Mouse (Mus musculus) left cerebral cortex, postnatal 14 days (tissue): ENCODE results near the gene Ear6. TPM values are rescaled to one million over a fixed set of nuclear protein-coding genes. Genes with fewer than 3 reads are reported as not detected.
A peak's percentile ranks its signal among the peaks of the same experiment; 100 is the strongest.

Experiments
- DNase-seq, 2 experiments: peaks; one replicate each; pipeline ENCODE4 v3.0.0; 2021 to 2022; ENCODE audit warnings: low spot score in 2 of 2, mixed read lengths in 1 of 2
- intact Hi-C: fragments of 180-260 bp; cut with DNase I; formaldehyde crosslinking; loops from one replicate; pipeline ENCODE4 v1.15.1; 2025
- microRNA-seq, 2 experiments: library from miRNA; unstranded; fragments of <30 nt; microRNA quantifications; one replicate each; pipeline ENCODE4 v1.2.0; 2022
- total RNA-seq, 2 experiments: library from RNA; stranded (reverse); gene quantifications; 2 replicates each; pipeline ENCODE4 v1.2.3; 2021

Ear6 gene
- total RNA-seq, 2 experiments from 2014 or later, result not detected

DNA sequence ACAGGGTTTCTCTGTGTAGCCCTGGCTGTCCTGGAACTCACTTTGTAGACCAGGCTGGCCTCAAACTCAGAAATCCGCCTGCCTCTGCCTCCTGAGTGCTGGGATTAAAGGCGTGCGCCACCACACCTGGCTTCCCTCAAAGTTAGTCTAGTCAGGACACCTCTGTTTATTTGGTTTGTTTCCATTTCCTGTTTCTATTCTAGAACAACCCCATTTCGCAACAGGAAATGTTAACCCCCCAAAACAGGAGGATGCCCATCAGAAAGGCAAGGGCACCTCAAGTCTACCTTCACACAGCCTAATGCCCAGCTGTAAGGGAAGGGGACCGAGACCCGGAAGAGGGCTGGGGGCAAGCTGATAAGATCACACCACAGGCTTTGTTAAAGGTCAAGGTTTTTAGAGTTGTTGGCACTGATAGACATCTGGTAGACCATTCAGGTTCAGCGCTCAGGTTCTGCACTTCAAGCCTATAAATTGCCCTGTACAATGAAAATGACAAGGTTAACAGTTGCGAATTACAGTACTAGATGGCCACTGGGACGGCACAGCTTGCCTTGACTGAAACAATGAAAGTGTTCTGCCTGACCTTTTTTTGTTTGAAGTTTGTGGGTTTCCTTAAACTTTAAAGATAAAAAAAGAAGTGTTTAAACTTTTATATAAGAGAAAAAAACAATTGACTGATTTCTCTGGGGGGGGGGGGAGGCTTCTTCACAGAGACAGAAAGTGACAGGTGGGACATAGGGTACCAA, 38.9 kb downstream of the Ear6 start, which contains the start of gene Slc39a2:
Slc39a2 (plus strand) TSS at position 699 of the 749 bp plus-strand sequence.
- DNase-seq, result no peak
- intact Hi-C loops, result no loop called here

DNA sequence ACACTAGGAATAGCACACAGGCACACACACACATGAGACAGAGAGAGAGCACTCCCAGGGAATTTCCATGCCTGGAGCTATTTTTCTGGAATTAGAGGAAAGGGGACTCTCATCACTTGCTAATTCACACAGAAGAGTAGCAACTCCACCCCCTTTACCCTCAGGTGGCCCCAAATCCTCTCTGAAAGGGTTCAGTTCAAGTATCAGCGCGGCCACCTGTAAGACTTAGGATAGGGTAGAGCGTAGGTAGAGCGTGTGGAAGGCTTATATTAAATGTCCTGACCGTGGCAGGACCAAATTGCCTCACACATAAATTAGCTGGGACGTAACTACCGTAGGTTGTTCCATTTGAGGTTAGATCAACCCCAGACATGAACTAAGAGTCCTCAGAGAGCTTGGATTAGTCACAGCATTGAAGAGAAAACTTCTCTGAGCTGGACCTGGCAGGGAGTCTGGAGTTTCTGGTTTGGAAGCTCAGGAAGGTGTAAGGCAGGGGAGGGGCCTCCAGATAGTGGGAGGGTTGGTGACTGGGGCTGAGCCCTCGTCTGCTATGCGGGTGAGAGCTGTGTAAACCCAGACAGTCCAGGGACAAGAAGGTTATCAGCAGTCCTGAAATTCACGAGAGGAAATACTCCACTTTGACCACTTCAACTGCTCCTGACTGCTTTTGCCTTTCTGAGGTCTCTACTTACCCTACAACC, 39.7 kb downstream of the Ear6 start:
- DNase-seq, result no peak
- intact Hi-C loops, result no loop called here

DNA sequence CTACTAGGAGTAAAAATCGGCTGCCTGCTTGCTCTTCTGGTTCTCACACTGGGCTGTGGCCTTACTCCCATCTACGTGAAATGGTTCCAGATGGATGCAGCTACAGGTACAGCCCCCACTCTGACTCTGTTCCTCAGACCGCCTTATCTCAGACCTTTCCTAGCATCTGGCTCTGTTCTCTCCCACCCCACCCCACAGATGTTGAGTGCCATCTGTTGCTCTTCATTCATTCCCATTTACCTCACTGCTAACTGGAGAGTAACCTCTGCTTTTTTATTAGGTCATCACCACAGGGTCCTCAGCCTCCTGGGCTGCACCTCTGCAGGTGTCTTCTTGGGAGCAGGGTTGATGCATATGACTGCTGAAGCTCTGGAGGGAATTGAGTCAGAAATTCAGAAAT, 40.3 kb downstream of the Ear6 start:
- intact Hi-C loops, result no loop called here
- no peak for DNase-seq

DNA sequence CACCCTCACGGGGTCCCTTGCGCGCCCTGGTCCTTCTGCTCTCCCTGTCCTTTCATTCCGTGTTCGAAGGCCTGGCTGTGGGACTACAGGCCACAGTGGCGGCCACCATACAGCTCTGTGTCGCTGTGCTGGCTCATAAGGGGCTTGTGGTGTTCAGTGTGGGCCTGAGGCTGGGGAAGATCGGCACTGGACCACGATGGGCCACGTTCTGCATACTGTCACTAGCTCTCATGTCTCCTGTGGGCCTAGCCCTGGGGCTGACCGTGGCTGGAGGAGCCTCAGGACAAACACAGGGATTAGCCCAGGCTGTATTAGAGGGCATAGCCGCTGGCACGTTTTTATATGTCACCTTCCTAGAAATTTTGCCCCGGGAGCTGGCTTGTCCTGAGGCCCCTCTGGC, 41.6 kb downstream of the Ear6 start:
- no peak for DNase-seq
- intact Hi-C loops, result no loop called here

DNA sequence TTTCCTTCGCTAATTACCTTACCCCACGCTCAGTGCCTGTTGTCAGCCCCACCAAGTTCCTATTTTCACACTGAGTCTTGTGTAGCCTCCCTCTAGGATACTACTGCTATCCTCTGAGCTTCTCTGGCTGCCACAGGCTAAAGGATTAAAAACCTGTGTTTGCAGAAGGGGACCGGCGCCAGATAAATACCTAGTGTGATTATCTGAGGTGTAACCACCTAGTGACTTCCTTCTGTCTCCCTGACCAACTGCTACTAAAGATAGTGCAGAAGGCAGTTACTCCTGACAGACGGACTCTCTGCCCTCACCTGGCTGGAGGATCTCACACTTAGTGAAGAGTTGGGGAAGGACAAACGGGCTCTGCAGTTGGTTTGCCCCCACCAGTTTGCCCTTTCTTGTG, 42.5 kb downstream of the Ear6 start:
- intact Hi-C loops, result no loop called here

DNA sequence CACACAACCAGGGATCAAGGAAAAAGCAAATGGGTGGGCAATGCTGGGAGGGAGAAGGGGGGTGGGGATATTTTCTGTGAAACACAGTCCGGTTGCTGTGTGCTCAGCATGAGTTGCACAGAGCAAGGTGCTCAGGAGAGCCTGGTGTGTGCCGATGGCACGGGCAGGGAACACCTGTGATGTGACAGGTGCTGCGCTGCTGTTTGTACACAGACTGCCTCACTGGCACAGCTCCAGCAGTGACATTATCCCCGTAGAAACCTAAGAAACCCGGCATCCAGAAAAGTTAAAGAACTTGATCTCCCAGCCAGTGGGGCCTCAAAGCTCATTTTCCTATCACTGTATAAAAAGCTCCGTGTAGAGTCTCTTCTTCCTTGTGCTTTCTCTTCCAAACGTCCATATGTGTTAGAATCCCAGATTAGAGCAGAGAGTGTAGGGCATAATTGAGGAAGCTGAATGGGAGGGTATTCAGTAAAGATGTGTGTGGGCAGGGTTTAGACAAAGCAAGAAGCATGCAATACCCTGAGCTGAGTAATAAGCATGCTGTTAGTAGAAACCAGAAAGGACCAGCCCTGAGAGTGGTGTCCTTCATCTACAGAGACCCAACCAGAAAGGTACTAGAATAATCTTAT, 43.2 kb downstream of the Ear6 start:
- peak in 1 of 2 experiments; percentile 34 for DNase-seq
- intact Hi-C loops, result no loop called here

More for the DNA sequence above, 42.5 kb downstream of the Ear6 start:
- DNase-seq, result no peak

DNA sequence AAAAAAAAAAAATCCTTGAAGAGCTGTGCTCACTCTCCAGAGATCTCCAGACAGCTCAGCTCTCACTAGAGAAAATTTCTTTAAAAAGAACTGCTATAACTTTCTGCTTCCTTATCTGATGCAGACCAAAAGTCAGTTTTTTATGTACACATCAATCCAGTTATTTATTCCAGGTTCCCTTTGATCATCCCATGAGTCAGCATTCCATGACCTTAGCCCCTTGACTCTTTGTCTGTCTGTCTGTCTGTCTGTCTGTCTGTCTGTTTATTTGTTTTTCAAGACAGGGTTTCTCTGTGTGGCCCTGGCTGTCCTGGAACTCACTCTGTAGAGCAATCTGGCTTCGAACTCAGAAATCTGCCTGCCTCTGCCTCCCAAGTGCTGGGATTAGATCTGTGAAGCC, 45.9 kb downstream of the Ear6 start:
- intact Hi-C loops, result no loop called here
- no peak for DNase-seq

DNA sequence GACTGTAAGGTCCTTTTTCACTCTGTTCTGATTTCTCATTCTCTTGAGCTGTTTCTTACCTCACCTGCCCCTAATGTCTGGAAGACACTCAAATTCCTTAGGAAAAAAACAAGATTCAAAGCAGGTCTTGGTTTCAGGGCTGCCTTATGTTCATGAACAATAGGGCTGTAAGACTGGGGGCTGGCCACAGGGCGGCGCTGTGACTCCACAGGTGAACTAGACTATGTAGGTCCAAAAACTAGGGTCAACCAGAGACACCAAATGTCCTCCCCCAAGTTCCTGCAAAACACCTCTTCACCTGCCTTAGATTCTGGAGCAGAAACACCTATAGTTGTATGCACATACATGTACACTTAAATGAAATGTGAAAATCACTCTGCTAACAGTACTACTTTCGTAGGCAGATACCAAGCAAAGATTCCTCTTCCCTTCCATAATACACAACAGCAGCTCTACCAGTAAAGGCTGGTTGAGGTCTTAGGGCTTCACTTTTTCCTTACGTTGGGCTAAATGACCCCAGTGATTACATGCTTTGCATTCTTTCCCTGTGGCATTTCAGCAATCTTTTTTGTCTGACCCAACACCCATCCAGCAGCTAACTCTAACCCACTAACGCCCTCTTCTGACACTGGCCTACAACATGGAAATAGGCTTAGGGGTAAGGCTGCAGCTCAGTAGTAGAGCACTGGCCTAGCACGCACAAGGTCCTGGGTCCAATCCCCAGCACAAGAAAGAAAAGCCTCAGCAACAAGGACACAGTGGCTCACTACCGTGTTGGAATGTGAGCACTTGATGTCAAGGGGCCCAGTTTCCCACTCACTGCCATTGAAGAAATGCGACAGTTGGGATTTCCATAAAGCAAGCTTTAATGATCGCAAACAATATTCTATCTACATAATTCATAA, 49.6 kb downstream of the Ear6 start:
- peak; percentile 41 to 71 for DNase-seq
- intact Hi-C loops, result loop anchor here (5.0 kb wide), 2 partner anchors 104 to 119 kb away; partner anchors contain the start of gene Zfp219

DNA sequence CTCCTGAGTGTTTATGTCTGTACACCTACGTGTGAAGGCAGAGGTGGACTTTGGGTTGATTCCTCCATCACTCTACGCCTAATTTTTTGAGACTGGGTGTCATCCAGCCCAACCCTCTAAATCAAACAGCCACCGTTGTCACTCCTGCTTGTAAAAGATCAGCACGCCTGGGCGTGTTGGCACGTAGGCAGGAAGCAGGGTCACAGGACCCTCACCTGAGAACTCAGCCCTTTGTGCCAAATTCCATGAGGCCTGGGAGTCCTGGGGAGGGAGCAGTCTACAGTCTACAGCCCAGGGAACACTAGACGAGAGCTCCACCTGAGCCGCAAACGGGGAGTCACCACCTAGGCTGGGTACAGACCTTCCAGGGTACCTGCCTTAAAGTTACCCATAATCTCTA, 50.3 kb downstream of the Ear6 start:
- no peak for DNase-seq
- intact Hi-C loops, result loop anchor here (2.0 to 5.0 kb wide), 3 partner anchors 27 to 119 kb away; partner anchors contain the start of gene Zfp219

Small RNA genes lying within 50 kb of the gene (microRNA-seq; reads per million reads assigned to microRNA genes)
- gene Gm27375, result 0 reads per million in 2 experiments

Other genes starting within 250 kb of the Ear6 start
- gene Gm17078, start 242.4 kb upstream of the Ear6 start, total RNA-seq, result not detected
- not detected for gene Gm4181, start 218.0 kb upstream of the Ear6 start, total RNA-seq
- not detected for gene Gm17079, start 158.2 kb upstream of the Ear6 start, total RNA-seq
- gene Gm5800, start 136.5 kb upstream of the Ear6 start, total RNA-seq, result not detected
- gene Ang4, start 80.1 kb upstream of the Ear6 start, total RNA-seq, result not detected
- not detected for gene AY358078, start 53.7 kb upstream of the Ear6 start, total RNA-seq
- 10 to 100 TPM; 29.1 to 34.6 TPM for gene Mettl17, start 31.1 kb downstream of the Ear6 start, total RNA-seq
- 1 to 10 TPM; 3.8 to 4.3 TPM for gene Slc39a2, start 39.2 kb downstream of the Ear6 start, total RNA-seq
- 100 to 1,000 TPM; 508 to 561 TPM for gene Ndrg2, start 60.5 kb downstream of the Ear6 start, total RNA-seq
- gene Tppp2, start 64.7 kb downstream of the Ear6 start, total RNA-seq, result not detected
- gene Rnase13, start 69.1 kb downstream of the Ear6 start, total RNA-seq, result not detected
- 10 to 100 TPM; 31.9 to 35.2 TPM for gene Arhgef40, start 131.0 kb downstream of the Ear6 start, total RNA-seq
- gene Tmem253, start 162.0 kb downstream of the Ear6 start, total RNA-seq, result under 1 TPM; 0.36 to 0.77 TPM
- gene Zfp219, start 167.0 kb downstream of the Ear6 start, total RNA-seq, result 10 to 100 TPM; 29.5 to 33.6 TPM
- not detected for gene Olfr221, start 188.8 kb downstream of the Ear6 start, total RNA-seq